Mouse (Mus musculus) ES-Bruce4 (cell line): ENCODE measurements at regions not wholly inside any gene's neighbourhood (a gene's known extent, or its start where the extent isn't known, plus 50 kb on each side); places are given as distances from the start of the nearest gene placed in this dataset.

Source experiments
- H3K27ac ChIP-seq: 2 replicates; pipeline ENCODE4 v1.5.1; 2012; ENCODE audit warnings: low read length, inconsistent platforms; ENCODE audit not compliant: insufficient read depth
- H3K27me3 ChIP-seq: 2 replicates; pipeline ENCODE4 v1.6.1; 2012; ENCODE audit warnings: mild to moderate bottlenecking, low read length, inconsistent platforms; ENCODE audit not compliant: control insufficient read depth, poor library complexity, insufficient read depth, severe bottlenecking
- H3K36me3 ChIP-seq: 2 replicates; pipeline ENCODE4 v1.6.1; 2012; ENCODE audit warnings: inconsistent platforms, mild to moderate bottlenecking, low read length, moderate library complexity; ENCODE audit not compliant: control insufficient read depth, poor library complexity, insufficient read depth, severe bottlenecking
- H3K4me1 ChIP-seq: one replicate; pipeline ENCODE4 v1.8.1; 2011; ENCODE audit warnings: low read length; ENCODE audit not compliant: control insufficient read depth, insufficient read depth
- H3K4me3 ChIP-seq: 2 replicates; pipeline ENCODE4 v1.5.1; 2011; ENCODE audit warnings: low read depth, mild to moderate bottlenecking, low read length
- H3K9ac ChIP-seq: 2 replicates; pipeline ENCODE4 v1.6.1; 2012; ENCODE audit warnings: low read depth, mild to moderate bottlenecking, inconsistent platforms; ENCODE audit not compliant: poor library complexity, severe bottlenecking
- H3K9me3 ChIP-seq: replicated peaks from 2 replicates; pipeline ENCODE4 v1.6.1; 2012; ENCODE audit warnings: mild to moderate bottlenecking, low read length, inconsistent platforms; ENCODE audit not compliant: control insufficient read depth, poor library complexity, insufficient read depth, severe bottlenecking
- CTCF ChIP-seq: IDR thresholded peaks from one replicate; pipeline ENCODE4 v1.8.1; 2011; ENCODE audit warnings: low read depth, low read length
- EP300 ChIP-seq: IDR thresholded peaks from 2 replicates; pipeline ENCODE4 v1.6.1; 2011; ENCODE audit warnings: low read depth, low read length; ENCODE audit not compliant: insufficient read depth
- POLR2A ChIP-seq: IDR thresholded peaks from one replicate; pipeline ENCODE4 v1.8.1; 2011; ENCODE audit warnings: low read length; ENCODE audit not compliant: insufficient read depth

DNA sequence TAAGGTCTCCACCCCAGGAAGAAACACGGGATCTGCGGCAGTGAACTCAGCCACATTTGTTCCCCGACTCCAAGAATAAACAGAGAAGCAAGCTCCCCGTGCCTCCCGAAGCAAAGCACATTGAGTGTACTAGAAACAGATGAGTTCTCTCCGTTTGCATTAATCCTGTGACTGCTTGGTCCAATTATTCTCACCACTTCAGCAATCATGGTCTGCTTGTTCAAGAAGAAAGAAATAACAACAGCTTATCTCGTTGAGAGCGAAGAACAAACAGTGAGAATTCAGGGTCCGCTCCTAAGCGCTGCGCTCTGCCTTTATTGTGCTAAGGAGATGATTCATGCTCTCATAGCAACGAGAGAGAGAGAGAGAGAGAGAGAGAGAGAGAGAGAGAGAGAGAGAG, 393.6 kb upstream of the Dynlrb2 start:
- no peak overlapping the region for H3K27ac ChIP-seq
- no peak overlapping the region for H3K9ac ChIP-seq
- H3K27me3 ChIP-seq = peaks cover 1% of the 10 kb centered on the region; the same call in 1 of the 2 replicates
- no peaks in the 10 kb centered on the region for H3K36me3 ChIP-seq
- no peaks in the 10 kb centered on the region for H3K9me3 ChIP-seq
- no peak for TF ChIP-seq POLR2A
- no peak for TF ChIP-seq CTCF
- no peak overlapping the region for H3K4me3 ChIP-seq
- no peaks in the 10 kb centered on the region for H3K4me1 ChIP-seq

DNA sequence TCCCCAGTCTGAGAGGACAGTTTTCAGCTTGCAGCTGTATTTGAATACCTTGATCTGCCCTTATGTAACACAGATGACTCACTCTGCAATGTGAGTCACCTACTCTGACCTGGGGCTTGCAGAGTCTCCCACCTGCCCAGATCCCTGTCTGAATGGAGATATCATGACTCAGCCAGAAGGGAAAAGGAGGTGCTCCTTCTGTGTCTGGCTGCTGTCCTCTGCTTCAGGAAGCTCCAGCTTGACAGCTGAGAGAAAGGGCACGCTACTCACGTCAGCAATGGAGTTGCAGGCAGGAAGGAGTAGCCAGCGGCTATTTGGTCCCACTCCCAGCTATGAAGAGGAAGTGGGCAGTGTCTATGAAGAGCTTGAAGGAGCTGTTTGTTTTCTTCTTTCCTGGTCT, 389.1 kb upstream of the Maf start:
- Histone ChIP-seq H3K27ac (no peak overlapping the region), H3K36me3 (no peaks in the 10 kb centered on the region), H3K4me3 (no peak overlapping the region), H3K27me3 (no peaks in the 10 kb centered on the region), H3K9me3 (no peaks in the 10 kb centered on the region), H3K9ac (no peak overlapping the region), H3K4me1 (no peaks in the 10 kb centered on the region)
- TF ChIP-seq CTCF (no peak), POLR2A (no peak), EP300 (no peak)

GRCm38 (mm10) chr8:116083156-116083555, 375.6 kb upstream of the Maf start:
- no peak overlapping the region for H3K4me3 ChIP-seq
- H3K9ac ChIP-seq = no peak overlapping the region
- H3K9me3 ChIP-seq = no peaks in the 10 kb centered on the region
- H3K27me3 ChIP-seq = peaks cover 2% of the 10 kb centered on the region; the same call in 1 of the 2 replicates
- TF ChIP-seq POLR2A (no peak), EP300 (no peak), CTCF (no peak)
- H3K36me3 ChIP-seq = no peaks in the 10 kb centered on the region
- no peaks in the 10 kb centered on the region for H3K4me1 ChIP-seq
- H3K27ac ChIP-seq = no peak overlapping the region

GRCm38 (mm10) chr8:116078849-116079407, 371.3 kb upstream of the Maf start:
- TF ChIP-seq POLR2A = no peak
- TF ChIP-seq EP300 = no peak
- no peak for TF ChIP-seq CTCF
- H3K4me1 ChIP-seq = no peaks in the 10 kb centered on the region
- H3K9ac ChIP-seq = no peak overlapping the region
- no peak overlapping the region for H3K27ac ChIP-seq
- H3K9me3 ChIP-seq = no peaks in the 10 kb centered on the region
- H3K36me3 ChIP-seq = no peaks in the 10 kb centered on the region
- H3K27me3 ChIP-seq = no peaks in the 10 kb centered on the region; the same call in 1 of the 2 replicates
- H3K4me3 ChIP-seq = no peak overlapping the region

GRCm38 (mm10) chr8:116071497-116071896, 363.9 kb upstream of the Maf start:
- H3K9me3 ChIP-seq = no peaks in the 10 kb centered on the region
- no peak overlapping the region for H3K9ac ChIP-seq
- H3K4me1 ChIP-seq = no peaks in the 10 kb centered on the region
- no peak overlapping the region for H3K27ac ChIP-seq
- no peak overlapping the region for H3K4me3 ChIP-seq
- no peaks in the 10 kb centered on the region for H3K27me3 ChIP-seq
- TF ChIP-seq EP300 (no peak), POLR2A (no peak), CTCF (no peak)
- no peaks in the 10 kb centered on the region for H3K36me3 ChIP-seq

- H3K27me3 ChIP-seq = no peaks in the 10 kb centered on the region
- TF ChIP-seq CTCF = no peak
- TF ChIP-seq POLR2A = no peak
- no peak for TF ChIP-seq EP300
- no peaks in the 10 kb centered on the region for H3K4me1 ChIP-seq
- H3K9me3 ChIP-seq = no peaks in the 10 kb centered on the region
- H3K27ac ChIP-seq = no peak overlapping the region
- no peak overlapping the region for H3K9ac ChIP-seq
- no peak overlapping the region for H3K4me3 ChIP-seq
- no peaks in the 10 kb centered on the region for H3K36me3 ChIP-seq
These were observed 361.9 kb upstream of the Maf start for GRCm38 (mm10) chr8:116069538-116069937.

GRCm38 (mm10) chr8:116067978-116068375, 360.4 kb upstream of the Maf start:
- TF ChIP-seq CTCF = no peak
- no peak for TF ChIP-seq EP300
- TF ChIP-seq POLR2A = no peak

More at GRCm38 (mm10) chr8:116067978-116068375, 360.4 kb upstream of the Maf start:
- Histone ChIP-seq H3K27me3 (no peaks in the 10 kb centered on the region), H3K9ac (no peak overlapping the region), H3K36me3 (no peaks in the 10 kb centered on the region), H3K4me3 (no peak overlapping the region), H3K9me3 (no peaks in the 10 kb centered on the region), H3K4me1 (no peaks in the 10 kb centered on the region), H3K27ac (no peak overlapping the region)
